Mouse (Mus musculus): ENCODE data around the gene Pax7.

DNA sequence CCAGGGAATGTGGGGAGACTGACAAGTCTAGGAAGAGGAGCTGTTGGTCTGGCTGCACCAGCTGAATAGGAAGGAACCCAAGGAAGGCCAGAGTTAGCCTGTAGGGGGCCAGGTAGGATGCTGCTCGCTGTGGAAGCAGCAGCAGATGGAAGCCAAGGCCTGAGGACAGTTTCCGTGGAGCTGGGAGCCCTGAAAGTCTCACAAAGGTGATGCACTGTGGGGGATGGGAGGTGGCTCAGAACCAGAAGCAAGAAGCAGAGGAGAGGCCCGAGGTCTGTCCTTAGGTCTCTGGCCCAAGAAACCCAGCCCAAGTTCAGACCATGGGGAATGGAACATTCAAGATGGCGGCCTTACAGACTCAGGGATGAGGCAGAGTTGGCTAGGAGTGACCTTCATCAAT lies 109.0 kb downstream of the Pax7 start:
- TF ChIP-seq GATA1 (IDR thresholded peaks at IDR 0.05; ENCODE audit: low read length) (no peak), TAL1 (IDR thresholded peaks at IDR 0.05; ENCODE audit: low read length) (no peak)

Measured in erythroblast, embryonic 14.5 days (primary cell).